Mouse (Mus musculus) colon, adult 2 months (tissue): ENCODE data around the gene Hsdl2. TPM values are rescaled to one million over a fixed set of nuclear protein-coding genes. Genes with fewer than 3 reads are reported as not detected.

Experiments used
- polyA plus RNA-seq: library from polyadenylated mRNA; depleted of rRNA; stranded (reverse); fragments of >200 nt; gene quantifications from 2 replicates; pipeline ENCODE4 v1.2.3, GENCODE M21; 2012; rRNA removed

Gene Hsdl2
- 4.6 and 7.6 TPM in 2 replicates for polyA plus RNA-seq

GRCm38 (mm10) chr4:59581314-59582185 is at the start of gene Hsdl2:
Hsdl2 (plus strand) TSS chr4:59581563.

GRCm38 (mm10) chr4:59549175-59549976 is 32.0 kb upstream of the Hsdl2 start, which contains the start of gene Ptbp3:
Ptbp3 (minus strand) TSS chr4:59549364.

DNA sequence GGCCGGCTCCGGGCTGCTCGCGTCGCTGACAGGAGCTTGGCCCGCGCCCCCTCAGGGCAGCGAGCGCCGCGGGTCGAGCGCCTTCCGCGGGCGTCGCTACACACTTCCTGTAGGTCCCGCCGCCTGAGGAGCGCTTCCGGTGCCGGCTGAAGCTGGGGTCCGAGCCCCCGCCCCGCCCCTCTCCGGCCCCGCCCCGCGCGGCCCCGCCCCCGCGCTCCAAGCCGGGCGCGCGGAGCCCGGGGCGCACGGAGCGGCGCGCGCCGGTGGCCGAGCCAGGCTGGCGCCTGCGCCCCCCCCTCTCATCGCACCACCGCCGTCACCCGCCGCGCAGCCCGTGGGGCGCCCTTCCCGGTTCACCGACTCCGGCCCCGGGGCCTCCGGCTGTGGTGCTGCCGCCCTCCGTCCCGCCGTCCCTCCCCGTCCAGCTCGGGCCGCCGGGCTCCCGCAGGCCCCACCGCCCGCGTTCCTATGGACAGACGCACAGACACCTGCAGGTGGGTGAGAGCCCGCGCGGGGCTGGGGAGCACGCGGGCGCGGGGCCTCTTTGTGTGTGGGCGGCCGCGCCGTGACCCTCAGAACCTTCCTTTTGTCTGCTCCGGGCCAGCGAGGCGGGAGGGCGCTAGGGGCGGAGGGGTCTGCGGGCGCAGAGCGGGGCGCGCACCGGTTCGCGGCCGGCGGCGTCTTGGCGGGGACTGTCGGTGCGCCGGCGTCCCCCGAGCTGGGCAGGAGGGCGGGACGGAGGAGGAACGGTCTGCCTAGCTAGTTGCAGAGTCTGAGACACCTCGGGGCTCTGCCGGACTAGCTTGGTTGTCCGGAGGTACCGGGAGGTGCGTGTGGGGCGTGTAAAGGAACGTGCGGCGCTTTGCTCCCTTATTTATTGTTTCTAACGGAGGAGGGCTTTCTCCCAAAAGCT is 44.9 kb downstream of the Hsdl2 start, which contains the start of gene E130308A19Rik:
TSS of gene E130308A19Rik (plus strand) at position 214 of the 913 bp plus-strand sequence.

Other genes with a start within 250 kb of the Hsdl2 start
- 2.6 and 2.9 TPM in 2 replicates for gene Susd1, start 142.9 kb upstream of the Hsdl2 start, polyA plus RNA-seq
- 38.6 and 48.7 TPM in 2 replicates for gene Ptbp3, start 32.2 kb upstream of the Hsdl2 start, polyA plus RNA-seq
- gene E130308A19Rik, start 44.6 kb downstream of the Hsdl2 start, polyA plus RNA-seq: 3.5 TPM in 2 replicates
- 5.5 and 5.8 TPM in 2 replicates for gene Inip, start 220.0 kb downstream of the Hsdl2 start, polyA plus RNA-seq
- gene Snx30, start 224.3 kb downstream of the Hsdl2 start, polyA plus RNA-seq: 1.7 and 3.2 TPM in 2 replicates